Mouse (Mus musculus) NIH3T3 (cell line): ENCODE measurements around the gene Tmem88b.
"Not testable (repeated sequence)": the region's sequence is repeated elsewhere in the genome, so short reads cannot be mapped to it uniquely, and the experiment has no call there.

ENCODE experiments used
- DNase-seq: peaks from one replicate; pipeline ENCODE4 v3.0.0-alpha.2; 2012; ENCODE audit warnings: low read depth

Gene Tmem88b

DNA sequence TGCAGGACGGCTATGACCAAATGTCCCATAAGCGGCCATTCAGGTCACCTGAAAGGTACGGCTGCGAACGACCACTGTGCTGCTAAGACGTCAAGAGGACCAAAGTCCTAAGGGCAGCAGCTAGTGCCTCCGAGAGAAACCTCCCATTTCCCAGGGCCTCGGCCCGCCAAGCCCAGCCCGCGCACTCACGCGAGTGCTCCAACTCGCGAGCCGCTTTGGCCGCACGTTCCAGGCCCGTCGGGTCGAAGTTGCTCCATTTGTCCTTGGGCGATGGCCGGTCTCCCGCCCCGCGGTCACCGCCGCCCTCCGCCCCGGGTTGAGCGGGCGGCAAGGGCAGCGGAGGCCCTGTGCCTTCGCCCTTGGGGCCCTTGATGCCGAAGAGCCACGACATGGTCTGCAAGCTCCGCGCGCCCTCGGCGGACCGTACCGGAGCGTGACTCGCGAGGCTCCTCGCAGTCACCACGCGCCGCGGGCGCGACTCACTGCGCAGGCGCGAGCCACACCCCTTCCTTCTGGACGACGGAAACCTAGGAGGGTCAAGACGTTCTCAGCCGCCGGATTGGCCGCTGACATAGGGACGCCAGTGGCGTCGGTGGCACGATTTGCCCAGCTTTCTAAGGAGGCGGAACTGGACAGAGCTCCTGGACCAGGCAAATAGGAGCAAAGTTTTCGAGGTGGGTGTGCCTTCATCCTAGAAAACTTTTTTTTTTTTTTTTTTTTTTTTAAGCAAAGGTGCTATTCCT is 24.9 kb downstream of the Tmem88b start, which contains the start of gene Atad3a:
Gene Atad3a (minus strand): TSS at position 481 of the 743 bp plus-strand sequence.
- peak; percentile 97 for DNase-seq

DNA sequence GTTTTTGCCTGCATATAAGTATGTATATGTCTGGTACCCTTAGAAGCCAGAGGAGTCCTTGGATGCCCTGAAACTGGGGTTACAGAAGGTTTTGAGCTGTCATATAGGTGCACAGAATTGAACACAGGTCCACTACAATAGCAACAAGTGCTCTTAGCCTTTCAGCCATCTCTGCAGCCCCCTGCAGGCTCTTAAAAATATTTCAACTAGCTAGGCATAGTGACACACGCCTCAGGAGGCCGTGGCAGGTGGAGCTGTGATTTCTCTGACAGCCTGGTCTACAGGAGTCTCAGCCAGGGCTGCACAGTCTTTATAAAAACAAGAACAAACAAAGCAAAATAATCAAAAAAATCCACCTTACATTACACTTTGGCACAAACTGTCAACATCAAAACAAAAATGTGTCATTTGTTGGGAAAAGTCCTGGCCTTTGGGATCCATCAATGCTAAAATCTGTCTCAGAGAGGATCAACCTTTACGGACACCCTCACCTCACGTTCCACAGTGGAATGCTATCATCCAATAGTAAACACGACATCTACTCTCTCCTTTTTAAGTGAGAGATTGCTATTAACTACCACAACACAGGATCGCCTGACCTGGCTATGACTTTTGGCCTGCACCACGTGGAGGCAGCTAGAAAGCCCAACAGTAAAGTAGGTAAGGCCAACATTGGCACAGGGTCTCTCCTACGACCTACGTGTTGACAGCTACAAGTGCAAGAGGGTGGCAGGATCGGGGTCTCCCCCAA is 25.6 kb downstream of the Tmem88b start:
- peak; percentile 62 for DNase-seq

DNA sequence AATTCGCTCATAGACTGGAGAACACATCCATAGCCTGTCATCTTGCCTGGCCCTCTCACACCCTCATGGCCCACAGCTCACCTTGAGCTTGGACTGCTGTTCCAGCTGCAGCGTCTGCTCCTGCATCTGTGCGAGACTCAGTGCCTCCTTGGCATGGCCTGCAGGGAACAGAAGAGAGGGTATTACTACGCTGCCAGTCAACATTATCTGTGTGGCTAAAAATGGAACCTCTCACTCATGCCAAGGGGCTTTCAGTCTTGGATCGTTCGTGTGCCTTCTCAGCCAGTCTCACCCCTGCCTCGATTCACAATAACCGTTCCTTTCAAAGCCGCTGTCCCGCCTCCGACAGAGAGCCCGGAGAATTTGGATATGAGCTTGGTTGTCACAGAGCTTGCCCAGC is 28.7 kb downstream of the Tmem88b start:
- DNase-seq = no peak

DNA sequence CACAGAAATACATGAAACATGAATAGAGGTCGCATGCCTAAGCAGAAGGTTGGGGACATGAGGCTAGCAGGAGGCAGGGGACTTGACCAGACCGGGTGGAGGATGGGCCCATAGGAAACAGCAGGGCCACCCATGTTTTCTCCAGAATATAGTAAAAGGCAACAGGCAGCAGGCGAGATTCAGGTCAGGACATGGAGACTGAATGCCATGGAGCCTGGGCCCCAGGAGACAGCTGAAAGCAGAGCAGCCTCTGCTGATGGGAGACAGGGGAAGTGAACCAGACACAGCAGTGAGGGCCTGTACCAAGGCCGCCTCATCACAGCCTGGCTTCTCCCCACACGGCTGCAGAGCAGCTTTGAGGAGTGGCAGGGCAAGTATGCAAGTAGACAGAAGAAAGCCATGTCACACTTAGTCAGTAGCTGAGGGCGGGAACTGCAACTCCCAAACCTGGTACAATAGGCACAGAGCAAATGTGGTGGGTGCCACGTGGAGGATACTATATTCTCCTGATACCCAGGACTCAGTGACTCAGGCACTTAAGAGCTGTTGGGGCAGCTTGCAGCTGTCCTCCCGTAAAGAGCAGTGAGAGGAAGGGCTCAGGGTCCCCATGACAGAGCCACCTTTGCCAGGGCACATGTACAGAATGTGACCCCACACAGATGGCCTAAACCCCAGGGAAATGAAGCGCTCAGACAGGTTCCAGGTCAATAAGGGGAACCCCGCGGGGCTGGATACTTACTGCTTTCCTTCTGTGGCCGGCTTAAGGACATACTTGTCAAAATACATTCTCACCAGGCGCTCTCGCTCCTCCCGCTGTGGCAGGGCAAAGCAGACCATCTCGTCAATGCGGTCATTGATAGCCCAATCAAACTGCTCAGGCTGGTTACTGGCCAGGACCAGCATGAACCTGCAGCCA is 38.8 kb downstream of the Tmem88b start:
- DNase-seq = no peak

DNA sequence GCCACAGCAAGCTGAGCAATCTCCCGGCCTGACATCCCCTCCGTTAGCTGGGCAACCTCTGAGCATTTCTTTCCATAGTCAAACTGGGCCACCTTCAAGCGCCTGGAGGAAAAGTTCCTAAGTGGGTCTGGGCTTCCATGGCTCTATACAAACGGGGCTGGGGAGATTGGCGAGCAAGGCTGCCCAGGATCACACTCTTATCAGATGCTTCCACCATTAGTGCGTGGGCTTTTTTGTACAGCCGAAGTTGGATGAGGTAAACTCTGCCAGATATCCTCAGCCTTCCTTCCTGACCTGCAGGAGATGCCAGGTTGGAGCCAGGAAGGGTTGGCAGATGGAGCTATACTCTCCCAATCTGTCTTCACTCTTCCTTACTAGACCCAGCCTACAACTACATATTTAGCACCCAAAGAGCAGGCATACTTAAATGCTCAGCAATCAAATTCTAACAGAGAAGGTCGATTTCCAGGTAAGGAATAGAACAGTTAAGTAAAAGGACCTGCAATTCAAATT is 39.6 kb downstream of the Tmem88b start:
- DNase-seq = no peak

DNA sequence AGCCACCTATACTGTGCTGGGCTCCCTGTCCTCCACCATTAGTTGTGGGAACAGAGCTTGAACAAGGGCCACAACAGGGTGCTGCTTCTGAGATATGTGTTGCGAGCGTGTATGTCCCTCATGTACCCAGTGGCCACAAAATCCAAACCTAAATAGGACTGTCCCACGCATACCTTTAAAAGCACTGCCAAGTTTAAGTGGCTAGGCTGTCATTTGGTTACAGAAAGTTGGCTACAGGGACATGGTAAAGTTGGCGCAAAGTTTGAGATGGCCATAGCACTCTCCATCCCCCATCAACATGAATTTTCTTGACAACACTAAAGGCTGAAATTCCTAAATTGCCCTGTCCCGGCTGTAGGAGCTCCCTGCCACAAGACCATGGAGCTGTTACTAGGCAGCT is 40.5 kb downstream of the Tmem88b start:
- DNase-seq = no peak

DNA sequence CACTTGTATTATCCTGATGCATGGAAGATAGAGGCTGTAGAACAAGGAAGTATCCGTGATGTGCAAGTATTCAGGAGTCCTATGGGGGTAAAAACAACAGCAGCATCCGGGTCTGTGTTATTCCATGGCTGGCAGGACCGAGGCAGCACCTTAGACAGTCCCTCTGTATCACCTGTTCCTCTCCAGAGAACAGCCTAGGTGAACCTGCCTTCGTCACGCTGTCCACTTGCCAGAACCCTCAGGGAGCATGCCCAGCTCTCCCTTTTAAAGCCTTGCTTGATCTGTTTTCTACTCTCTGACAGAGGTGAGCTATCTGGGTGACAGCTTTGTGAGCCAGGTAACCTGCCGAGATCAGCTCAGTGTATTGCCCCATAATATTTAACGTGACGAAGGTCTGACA is 41.2 kb downstream of the Tmem88b start:
- DNase-seq = no peak

DNA sequence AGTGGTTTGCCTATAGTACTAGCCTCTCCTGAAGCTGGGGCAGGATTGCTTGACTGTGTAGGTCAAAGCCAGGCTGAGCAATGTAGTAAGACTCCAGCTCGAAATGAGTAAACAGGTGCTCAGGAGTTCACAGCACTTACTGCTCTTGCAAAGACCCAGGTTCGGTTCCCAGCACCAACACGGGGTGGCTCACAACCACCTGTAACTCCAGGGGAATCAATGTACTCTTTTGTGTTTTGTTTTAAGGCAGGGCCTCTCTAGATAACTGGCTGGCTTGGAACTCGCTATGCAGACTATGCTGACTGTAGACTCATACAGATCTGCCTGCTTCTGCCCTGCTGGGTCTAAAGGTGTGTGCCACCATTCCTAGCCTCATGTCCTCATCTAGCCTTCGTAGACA is 43.0 kb downstream of the Tmem88b start:
- DNase-seq = no peak

DNA sequence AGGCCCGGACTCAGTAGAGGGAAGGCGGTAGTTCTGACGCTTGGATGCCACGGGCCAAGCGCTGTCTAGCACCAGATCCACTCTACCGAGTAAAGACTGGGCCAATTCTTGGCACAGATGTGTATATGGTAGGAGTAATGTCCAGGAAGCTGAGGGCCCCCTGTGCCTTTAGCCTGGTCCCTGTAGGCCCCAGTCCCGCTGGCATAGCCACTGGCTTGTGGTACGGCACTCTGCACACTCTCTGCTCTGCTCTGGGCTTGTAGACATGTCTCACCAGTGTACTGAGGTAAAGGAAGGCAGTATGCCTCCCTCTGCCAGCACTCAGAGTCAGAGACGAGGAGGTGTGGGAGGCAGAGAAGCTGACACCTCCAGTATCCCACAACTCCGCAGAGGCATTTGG is 45.0 kb downstream of the Tmem88b start:
- DNase-seq = not testable (repeated sequence)

DNA sequence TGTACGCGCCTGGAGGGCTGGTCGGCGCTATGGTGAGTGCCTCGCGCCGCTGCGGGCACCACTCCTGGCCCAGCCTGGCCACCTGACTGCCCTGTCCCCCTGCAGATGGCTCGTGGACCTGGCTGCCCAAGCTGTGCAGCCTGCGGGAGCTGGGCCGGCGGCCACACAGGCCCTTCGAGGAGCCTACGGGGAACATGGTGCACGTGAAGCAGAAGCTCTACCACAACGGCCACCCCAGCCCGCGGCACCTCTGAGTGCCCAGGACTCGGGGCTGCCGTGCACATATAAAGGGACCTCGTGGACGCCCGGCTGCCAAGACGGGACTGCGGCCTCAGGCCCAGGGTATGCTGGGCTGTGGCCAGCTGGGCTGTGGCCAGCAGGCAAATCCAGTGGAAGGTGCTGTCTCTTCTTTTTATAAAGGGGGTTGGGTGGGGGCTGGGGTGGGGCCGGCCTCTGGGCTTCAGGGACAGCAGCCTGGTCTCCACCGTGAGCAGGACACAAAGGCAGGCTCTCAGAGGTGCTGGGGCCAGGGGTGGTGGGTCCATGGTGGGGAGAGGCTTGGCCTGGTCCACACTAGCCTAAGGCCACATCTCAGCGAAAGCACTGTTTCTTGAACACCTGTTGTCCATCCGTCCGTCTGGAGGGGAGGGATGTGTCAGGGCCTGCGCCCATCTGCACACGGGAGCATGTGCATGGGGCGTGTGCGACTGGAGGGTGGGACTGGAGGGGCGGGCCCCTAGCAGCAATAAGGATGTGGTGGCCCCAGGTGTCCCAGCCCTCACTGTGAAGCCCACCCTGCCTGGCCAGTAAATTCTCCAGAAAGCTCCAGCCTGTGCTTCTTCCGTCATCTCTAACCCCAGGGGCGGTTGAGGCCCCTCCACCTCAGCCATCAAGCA is 45.7 kb downstream of the Tmem88b start:
- no peak for DNase-seq

DNA sequence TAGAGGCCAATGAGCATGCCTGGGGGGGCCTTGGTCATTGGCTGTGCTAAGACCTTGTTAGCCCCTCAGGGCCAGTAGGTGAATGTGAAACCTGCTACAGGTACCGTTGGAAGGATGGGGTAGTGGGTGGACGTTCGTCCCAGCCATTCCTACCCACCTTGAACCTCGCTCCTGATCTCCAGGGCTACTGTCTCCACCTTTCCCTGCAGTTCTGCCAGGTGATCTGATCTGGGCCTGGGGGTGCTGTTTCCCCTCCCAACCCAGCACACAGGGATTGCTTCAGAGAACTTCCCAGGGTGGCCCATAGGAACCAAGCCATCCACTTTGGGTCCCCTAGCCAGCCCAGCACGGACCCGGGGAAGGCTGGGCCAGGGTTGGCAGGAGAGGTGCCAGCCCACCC is 46.5 kb downstream of the Tmem88b start:
- no peak for DNase-seq

DNA sequence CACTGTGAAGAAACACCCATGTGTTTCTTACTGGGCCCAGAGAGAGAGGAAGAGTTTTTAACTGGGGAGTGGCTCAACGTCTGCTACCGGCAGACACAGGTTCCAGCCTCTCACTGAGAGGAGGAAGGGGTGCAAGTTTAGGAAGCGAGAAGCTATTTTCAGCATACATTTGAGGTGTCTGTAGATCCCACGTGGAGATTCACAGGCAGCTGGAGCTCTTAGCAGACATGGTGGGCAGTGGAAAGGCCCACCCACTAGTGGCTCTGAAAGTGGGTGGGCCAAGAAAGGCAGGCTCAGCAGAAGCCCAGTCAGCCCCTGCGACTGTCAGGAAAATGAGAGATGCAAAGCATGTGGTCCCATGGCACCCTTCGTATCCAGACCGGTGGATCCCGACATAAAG is 47.4 kb downstream of the Tmem88b start:
- DNase-seq = no peak

DNA sequence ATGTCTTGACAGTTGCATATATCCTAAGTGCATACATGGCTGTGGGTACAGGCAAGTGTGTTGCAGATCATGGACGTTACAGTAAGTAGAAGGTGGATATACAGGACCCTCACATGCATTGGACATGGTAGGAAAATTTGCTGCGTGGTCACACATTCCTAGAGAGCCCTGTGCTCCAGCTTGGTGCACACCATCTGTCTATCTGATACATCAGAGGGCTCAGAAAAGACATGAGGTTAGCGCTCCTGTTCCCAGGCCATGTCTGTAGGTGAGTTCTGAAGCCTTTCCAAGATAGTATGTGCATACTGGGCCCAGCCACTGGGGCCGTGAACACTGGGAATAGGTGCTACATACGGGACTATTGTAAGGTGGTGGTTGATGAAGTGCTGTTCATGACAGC is 49.3 kb downstream of the Tmem88b start:
- no peak for DNase-seq

DNA sequence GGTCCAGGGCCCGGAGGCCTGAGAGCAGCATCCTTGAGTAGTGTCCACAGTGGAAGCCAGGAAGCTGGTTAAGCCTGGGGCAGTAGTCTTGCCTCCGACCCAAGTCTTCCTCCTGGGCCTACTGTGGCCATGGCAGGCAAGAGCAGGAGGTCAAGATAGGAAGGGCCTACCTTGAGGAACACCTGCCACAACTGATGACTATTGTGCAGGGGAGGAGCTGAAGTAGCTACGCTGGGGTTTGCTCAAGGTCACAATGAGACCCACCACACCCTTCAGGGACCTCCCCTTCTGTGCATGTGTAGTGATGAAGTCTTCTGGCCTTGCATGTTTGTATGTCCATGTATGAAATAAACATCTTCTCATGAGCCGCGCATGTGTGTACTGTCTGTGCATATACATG is 49.9 kb downstream of the Tmem88b start:
- DNase-seq = no peak

DNA sequence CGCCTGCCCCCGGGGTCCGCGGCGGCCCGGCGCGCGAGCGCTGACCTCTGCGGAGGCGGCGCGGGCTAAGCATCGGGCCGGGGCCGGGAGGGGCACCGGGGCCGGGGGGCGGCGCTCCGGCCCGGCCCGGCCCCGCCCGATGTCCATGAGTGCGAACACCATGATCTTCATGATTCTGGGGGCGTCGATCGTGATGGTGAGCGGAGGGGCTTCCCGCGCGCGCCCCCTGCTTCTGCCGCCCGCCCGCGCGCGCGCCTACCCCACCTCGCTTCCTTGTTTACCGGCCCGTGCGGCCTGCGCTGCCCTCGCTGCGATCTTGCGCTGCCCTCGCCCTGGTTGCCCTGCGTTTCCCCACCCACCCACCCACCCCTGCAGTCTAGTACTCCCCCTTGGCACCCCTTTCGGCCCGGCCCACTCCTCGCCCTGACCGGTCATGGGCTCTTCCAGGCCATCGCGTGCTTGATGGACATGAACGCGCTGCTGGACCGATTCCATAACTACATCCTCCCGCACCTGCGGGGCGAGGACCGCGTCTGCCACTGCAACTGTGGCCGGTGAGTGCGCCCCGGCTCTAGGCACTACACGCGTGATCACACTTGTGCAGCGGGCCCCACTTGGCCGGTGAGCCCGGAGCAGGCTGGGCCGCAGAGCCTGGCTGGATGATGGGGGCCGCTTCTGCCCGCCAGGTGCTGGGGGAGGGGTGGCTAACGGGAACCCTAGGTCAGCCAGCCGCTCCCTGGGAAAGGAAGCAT is 50.5 kb downstream of the Tmem88b start:
- DNase-seq = peak; percentile 72

DNA sequence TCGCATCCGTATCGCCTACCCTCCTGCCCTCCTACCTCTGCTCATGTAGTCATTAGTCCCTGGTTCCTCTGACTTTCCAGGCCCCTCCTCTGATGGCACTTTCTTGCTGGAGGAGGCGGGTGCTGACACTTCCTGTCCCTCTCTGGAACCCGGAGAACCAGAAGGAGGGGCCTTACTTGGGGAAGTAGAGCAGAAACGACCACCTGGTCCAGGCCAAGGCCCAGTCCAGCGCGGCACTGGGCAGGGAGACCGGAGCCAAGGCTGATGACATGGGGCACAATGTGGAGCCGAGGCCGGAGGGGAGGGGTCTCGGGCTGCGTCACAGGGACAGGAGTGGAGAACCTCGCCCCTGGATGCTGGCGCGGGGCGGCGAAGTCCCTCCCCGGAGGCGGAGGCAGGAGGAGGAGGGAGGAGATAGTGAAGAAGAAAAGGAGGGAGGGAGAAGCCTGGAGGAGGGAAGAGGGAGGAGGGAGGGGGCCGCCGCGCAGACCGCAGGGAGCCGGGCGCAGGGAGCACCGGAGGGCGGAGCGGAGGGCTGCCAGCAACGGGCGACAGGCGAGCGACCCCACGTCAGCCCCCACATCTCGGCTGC is 51.2 kb downstream of the Tmem88b start, which contains the start of gene Tmem240:
Gene Tmem240 (plus strand): TSS at position 451 of the 592 bp plus-strand sequence.
- DNase-seq = peak; percentile 91

DNA sequence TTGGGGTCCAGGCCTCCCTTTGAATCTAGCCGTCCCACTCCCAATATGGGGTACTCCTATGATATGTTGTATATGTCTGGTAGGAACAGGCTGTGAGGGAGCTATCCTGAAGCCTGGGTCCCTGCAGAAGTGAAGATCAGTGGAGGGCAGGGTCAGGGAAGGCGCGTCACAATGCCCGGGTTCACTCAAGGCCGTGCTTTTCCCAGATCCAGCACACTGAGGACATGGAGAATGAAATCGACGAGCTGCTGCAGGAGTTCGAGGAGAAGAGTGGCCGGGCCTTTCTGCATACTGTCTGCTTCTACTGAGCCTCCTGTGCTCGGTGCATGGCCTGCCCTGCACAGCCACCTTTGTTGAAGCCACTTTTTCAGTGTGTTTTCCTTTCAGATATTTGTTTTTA is 52.4 kb downstream of the Tmem88b start:
- no peak for DNase-seq
